Mouse (Mus musculus): ENCODE results near the gene Tymp. TPM values are rescaled to one million over a fixed set of nuclear protein-coding genes. Genes with fewer than 3 reads are reported as not detected.

Gene Tymp
- polyA plus RNA-seq, 1 experiment from 2014 or later: 2.4 TPM

GRCm38 (mm10) chr15:89350447-89350846, 26.4 kb downstream of the Tymp start:
- Histone ChIP-seq H3K9me3 (no peaks in the 10 kb centered on the region), H3K9ac (replicated peaks) (no peak overlapping the region)
- WGBS: 87% methylated on average over 5 of the region's 5 CpGs

GRCm38 (mm10) chr15:89343325-89343724, 33.5 kb downstream of the Tymp start:
- H3K9me3 ChIP-seq: no peaks in the 10 kb centered on the region
- ATAC-seq (replicated peaks): no peak
- no peak overlapping the region for H3K9ac ChIP-seq (replicated peaks)
- WGBS: 86% methylated on average over 3 of the region's 3 CpGs
- no peak overlapping the region for H3K4me2 ChIP-seq (replicated peaks)
- H3K27ac ChIP-seq (replicated peaks): no peak overlapping the region
- no peaks in the 10 kb centered on the region for H3K27me3 ChIP-seq
- H3K4me1 ChIP-seq: no peaks in the 10 kb centered on the region
- no peak overlapping the region for H3K4me3 ChIP-seq
- no peaks in the 10 kb centered on the region for H3K36me3 ChIP-seq

More at GRCm38 (mm10) chr15:89350447-89350846, 26.4 kb downstream of the Tymp start:
- Histone ChIP-seq H3K4me1 (peaks cover 15% of the 10 kb centered on the region), H3K36me3 (peaks cover 28% of the 10 kb centered on the region), H3K4me3 (no peak overlapping the region), H3K27ac (replicated peaks) (no peak overlapping the region), H3K27me3 (no peaks in the 10 kb centered on the region), H3K4me2 (replicated peaks) (no peak overlapping the region)
- no peak for ATAC-seq (replicated peaks)

- no peaks in the 10 kb centered on the region for H3K4me1 ChIP-seq
- no peaks in the 10 kb centered on the region for H3K36me3 ChIP-seq
- ATAC-seq (replicated peaks): no peak
- 33% methylated on average over 1 of the region's 1 CpGs for WGBS
- no peak overlapping the region for H3K27ac ChIP-seq (replicated peaks)
- H3K9me3 ChIP-seq: no peaks in the 10 kb centered on the region
- no peak overlapping the region for H3K9ac ChIP-seq (replicated peaks)
- H3K4me2 ChIP-seq (replicated peaks): no peak overlapping the region
- H3K4me3 ChIP-seq: no peak overlapping the region
- no peaks in the 10 kb centered on the region for H3K27me3 ChIP-seq
These were observed 35.2 kb downstream of the Tymp start for GRCm38 (mm10) chr15:89341678-89342077.

GRCm38 (mm10) chr15:89340136-89340535, 36.7 kb downstream of the Tymp start:
- 88% methylated on average over 3 of the region's 3 CpGs for WGBS
- ATAC-seq (replicated peaks): no peak
- H3K27me3 ChIP-seq: no peaks in the 10 kb centered on the region

GRCm38 (mm10) chr15:89339696-89340095, 37.1 kb downstream of the Tymp start:
- WGBS: 94% methylated on average over 2 of the region's 2 CpGs
- Histone ChIP-seq H3K27ac (replicated peaks) (no peak overlapping the region), H3K36me3 (no peaks in the 10 kb centered on the region), H3K4me2 (replicated peaks) (no peak overlapping the region), H3K27me3 (no peaks in the 10 kb centered on the region), H3K4me3 (no peak overlapping the region), H3K9ac (replicated peaks) (no peak overlapping the region), H3K4me1 (no peaks in the 10 kb centered on the region), H3K9me3 (no peaks in the 10 kb centered on the region)
- no peak for ATAC-seq (replicated peaks)

More at GRCm38 (mm10) chr15:89340136-89340535, 36.7 kb downstream of the Tymp start:
- no peak overlapping the region for H3K4me2 ChIP-seq (replicated peaks)
- H3K4me3 ChIP-seq: no peak overlapping the region
- H3K27ac ChIP-seq (replicated peaks): no peak overlapping the region
- no peaks in the 10 kb centered on the region for H3K36me3 ChIP-seq
- no peak overlapping the region for H3K9ac ChIP-seq (replicated peaks)
- no peaks in the 10 kb centered on the region for H3K9me3 ChIP-seq
- no peaks in the 10 kb centered on the region for H3K4me1 ChIP-seq

- Histone ChIP-seq H3K9me3 (no peaks in the 10 kb centered on the region), H3K9ac (replicated peaks) (no peak overlapping the region), H3K36me3 (no peaks in the 10 kb centered on the region), H3K4me1 (no peaks in the 10 kb centered on the region), H3K27ac (replicated peaks) (no peak overlapping the region), H3K27me3 (no peaks in the 10 kb centered on the region), H3K4me2 (replicated peaks) (no peak overlapping the region), H3K4me3 (no peak overlapping the region)
- 88% methylated on average over 14 of the region's 14 CpGs for WGBS
- ATAC-seq (replicated peaks): no peak
These were observed 40.4 kb downstream of the Tymp start for GRCm38 (mm10) chr15:89336422-89336821.

- H3K27ac ChIP-seq (replicated peaks): no peak overlapping the region
- no peaks in the 10 kb centered on the region for H3K9me3 ChIP-seq
- H3K4me1 ChIP-seq: no peaks in the 10 kb centered on the region
- H3K4me2 ChIP-seq (replicated peaks): no peak overlapping the region
- no peak for ATAC-seq (replicated peaks)
- H3K9ac ChIP-seq (replicated peaks): no peak overlapping the region
- H3K27me3 ChIP-seq: no peaks in the 10 kb centered on the region
- no peaks in the 10 kb centered on the region for H3K36me3 ChIP-seq
- WGBS: 87% methylated on average over 17 of the region's 17 CpGs
- H3K4me3 ChIP-seq: no peak overlapping the region
These were observed 41.9 kb downstream of the Tymp start for GRCm38 (mm10) chr15:89334774-89335537.

GRCm38 (mm10) chr15:89334271-89334670, 42.6 kb downstream of the Tymp start, which contains the start of gene Miox:
Gene Miox (plus strand): TSS chr15:89334398.
- Histone ChIP-seq H3K36me3 (no peaks in the 10 kb centered on the region), H3K27me3 (no peaks in the 10 kb centered on the region), H3K9ac (replicated peaks) (no peak within 1 kb of the TSS), H3K27ac (replicated peaks) (no peak within 1 kb of the TSS), H3K4me2 (replicated peaks) (no peak within 1 kb of the TSS), H3K4me1 (no peaks in the 10 kb centered on the region), H3K4me3 (no peak within 1 kb of the TSS), H3K9me3 (no peaks in the 10 kb centered on the region)
- ATAC-seq (replicated peaks): no peak
- 94% methylated on average over 7 of the region's 7 CpGs for WGBS

GRCm38 (mm10) chr15:89326441-89326840, 50.4 kb downstream of the Tymp start:
- no peaks in the 10 kb centered on the region for H3K36me3 ChIP-seq
- no peaks in the 10 kb centered on the region for H3K4me1 ChIP-seq
- no peak overlapping the region for H3K9ac ChIP-seq (replicated peaks)
- H3K27ac ChIP-seq (replicated peaks): no peak overlapping the region
- no peak overlapping the region for H3K4me2 ChIP-seq (replicated peaks)
- no peak overlapping the region for H3K4me3 ChIP-seq
- H3K27me3 ChIP-seq: peaks cover 6% of the 10 kb centered on the region; the same call in 1 of the 2 replicates
- no peak for ATAC-seq (replicated peaks)
- 60% methylated on average over 5 of the region's 5 CpGs for WGBS
- H3K9me3 ChIP-seq: no peaks in the 10 kb centered on the region

- H3K9me3 ChIP-seq: no peaks in the 10 kb centered on the region
- WGBS: 87% methylated on average over 4 of the region's 4 CpGs
- no peak overlapping the region for H3K27ac ChIP-seq (replicated peaks)
- peaks cover 6% of the 10 kb centered on the region; the same call in 1 of the 2 replicates for H3K27me3 ChIP-seq
- no peaks in the 10 kb centered on the region for H3K36me3 ChIP-seq
- no peak overlapping the region for H3K4me3 ChIP-seq
- H3K4me2 ChIP-seq (replicated peaks): no peak overlapping the region
- H3K4me1 ChIP-seq: no peaks in the 10 kb centered on the region
- no peak overlapping the region for H3K9ac ChIP-seq (replicated peaks)
- no peak for ATAC-seq (replicated peaks)
These were observed 53.2 kb downstream of the Tymp start for GRCm38 (mm10) chr15:89323656-89324055.

DNA sequence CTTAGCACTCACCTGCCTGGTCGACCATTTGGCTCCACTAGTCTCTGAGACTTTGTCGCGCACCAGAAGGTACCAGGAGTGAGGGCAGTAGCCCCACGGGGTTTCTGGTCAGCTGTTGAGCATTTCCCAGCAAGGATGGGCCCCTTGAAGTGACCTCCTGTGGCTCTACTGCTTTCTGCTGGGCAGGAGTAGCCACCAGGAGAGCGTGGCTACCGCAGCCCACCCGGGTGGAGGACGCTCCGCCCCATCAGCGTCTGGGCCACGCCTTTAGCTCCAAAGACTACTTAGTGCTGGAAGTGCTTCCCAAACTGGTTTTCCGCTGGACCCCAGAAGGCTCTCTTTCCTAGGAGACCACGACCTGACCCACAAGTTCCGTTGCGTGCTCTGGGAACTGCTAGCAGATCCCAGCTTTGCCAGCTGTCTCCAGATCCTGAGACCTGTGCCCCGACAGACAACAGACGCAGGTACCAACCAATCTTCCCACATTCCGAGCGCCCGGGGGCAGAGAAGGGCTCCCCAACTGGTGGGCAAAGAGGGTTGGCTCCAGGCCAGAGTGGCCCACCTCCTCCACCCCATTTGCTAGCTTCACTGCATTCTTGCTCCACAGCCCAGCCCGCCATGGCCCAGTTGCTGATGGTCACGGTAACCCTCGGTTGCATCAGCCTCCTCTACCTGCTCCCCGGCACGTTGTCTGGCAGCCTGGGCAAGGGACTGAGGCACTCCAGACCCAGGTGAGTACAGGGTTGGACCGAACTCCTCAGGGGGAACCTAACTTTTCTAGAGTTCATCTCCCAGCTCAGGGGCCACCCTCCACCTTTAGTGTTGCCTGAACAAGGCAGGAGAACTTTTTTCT, 53.9 kb downstream of the Tymp start, which contains the start of gene Adm2:
Adm2 (plus strand) TSS at position 51 of the 853 bp plus-strand sequence.
- Histone ChIP-seq H3K4me1 (no peaks in the 10 kb centered on the region), H3K4me3 (no peak within 1 kb of the TSS), H3K27ac (replicated peaks) (no peak within 1 kb of the TSS), H3K4me2 (replicated peaks) (0 out of 2 replicates have a peak within 1 kb of the TSS, but pooled peaks have one; percentile 16), H3K27me3 (peaks cover 6% of the 10 kb centered on the region; the same call in 1 of the 2 replicates), H3K9ac (replicated peaks) (no peak within 1 kb of the TSS), H3K9me3 (no peaks in the 10 kb centered on the region), H3K36me3 (no peaks in the 10 kb centered on the region)
- ATAC-seq (replicated peaks): no peak
- 10% methylated on average over 26 of the region's 26 CpGs for WGBS
